In genomic region chr19:58011636-58012035, GRCm38 (mm10) we compare ENCODE assay signal across 12 mouse cellular contexts.
"Had no signal": no experiment of that assay in that cellular context is flagged by ENCODE, and none has a peak within 500 bp of the region (broad histone marks: within the 10 kb centered on the region; RNA-seq: fewer than 3 reads in every experiment).

No protein-coding gene starts in this region.

- DNase-seq: retina, postnatal 1 day; right cerebral cortex, adult 18-20 months; right cerebral cortex, postnatal 14 days; right cerebral cortex, postnatal 25 days; right cerebral cortex, postnatal 4 days; spleen, adult 18-20 months; thymus, adult 18-20 months; thymus, adult 2 months; thymus, postnatal 14 days; thymus, postnatal 25 days; thymus, postnatal 36 days; thymus, postnatal 4 days had no signal
